Mouse (Mus musculus) small intestine, adult 2 months (tissue): ENCODE measurements around the gene Pde4a.

Experiments used
- CTCF ChIP-seq: fragments of 200-500 bp; IDR thresholded peaks from 2 replicates; pipeline ENCODE4 v1.5.1; 2012; ENCODE audit warnings: low read depth, mild to moderate bottlenecking, control low read depth, inconsistent platforms, low read length, moderate library complexity, mixed read lengths; ENCODE audit not compliant: insufficient replicate concordance, insufficient read length; ENCODE audit errors: extremely low read depth
- POLR2A ChIP-seq: fragments of 200-500 bp; IDR thresholded peaks from 2 replicates; pipeline ENCODE4 v1.6.1; 2012; ENCODE audit warnings: low read depth, mild to moderate bottlenecking, control low read depth, inconsistent platforms, low read length, moderate library complexity

GRCm38 (mm10) chr9:21117073-21117472 is 48.4 kb upstream of the Pde4a start:
- TF ChIP-seq CTCF (no peak), POLR2A (no peak)
